ENCODE assay signal across 11 mouse cellular contexts in the genomic region with DNA sequence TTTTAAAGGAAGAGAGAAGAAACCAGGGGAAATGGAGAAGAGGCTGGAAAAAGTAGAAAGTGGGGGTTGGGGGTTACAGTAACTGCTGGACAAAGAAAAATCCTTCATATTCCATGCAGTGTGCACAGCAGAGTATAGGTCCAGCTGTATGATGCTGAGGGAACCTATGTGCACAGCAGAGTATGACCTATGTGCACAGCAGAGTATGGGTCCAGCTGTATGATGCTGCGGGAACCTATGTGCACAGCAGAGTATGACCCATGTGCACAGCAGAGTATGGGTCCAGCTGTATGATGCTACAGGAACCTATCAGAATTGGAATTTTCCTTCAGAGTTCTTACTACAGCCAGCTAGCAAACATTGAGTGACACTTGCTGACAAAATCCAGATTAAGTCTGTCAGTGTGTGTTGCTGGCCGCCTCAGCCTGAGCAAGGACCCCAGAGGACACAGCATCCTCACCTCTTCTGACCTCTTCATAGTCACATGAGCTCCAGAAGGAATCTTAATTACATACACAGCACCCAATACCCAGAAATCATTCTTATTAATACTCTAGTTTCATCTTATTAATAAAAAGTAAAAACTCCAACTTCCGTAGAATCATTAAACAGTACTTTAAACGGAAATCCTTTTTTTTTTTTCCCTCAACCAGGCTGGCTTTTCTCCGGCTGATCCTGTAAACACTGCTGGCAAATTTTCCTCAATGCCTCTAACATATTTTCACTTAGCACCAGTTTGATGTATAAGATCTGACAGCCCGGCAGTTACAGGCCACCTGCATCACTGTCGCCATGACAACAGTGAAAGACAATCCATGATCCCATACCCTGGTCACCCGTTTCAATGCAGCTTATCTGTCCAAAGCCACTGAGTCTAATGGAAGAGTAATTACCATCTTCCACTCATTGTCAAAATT. TPM values are rescaled to one million over a fixed set of nuclear protein-coding genes. Genes with fewer than 3 reads are reported as not detected.
DNase-seq lines count a peak whose midpoint lies in the region; ATAC-seq and TF ChIP-seq lines count a peak whose summit lies in the region.
"Had no signal": no experiment of that assay in that cellular context is flagged by ENCODE, and none has a peak within 500 bp of the region (broad histone marks: within the 10 kb centered on the region; RNA-seq: fewer than 3 reads in every experiment).

No protein-coding gene starts in this region.

- peak; percentile 80 for ATAC-seq in forebrain, embryonic 14.5 days
- ATAC-seq in midbrain, embryonic 13.5 days, result peak; percentile 93
- ATAC-seq in erythroblast, adult 5-6 weeks (replicated peaks; ENCODE audit: low FRiP score, poor library complexity, severe bottlenecking), result no peak
- ATAC-seq: lung, postnatal 0 days had no signal

- no peak overlapping the region for H3K9ac ChIP-seq in forebrain, embryonic 14.5 days (ENCODE audit: low read length)
- H3K9ac ChIP-seq in midbrain, embryonic 13.5 days (replicated peaks), result 0 out of 2 replicates have a peak overlapping the region, but pooled peaks have one; percentile 26
- H3K9ac ChIP-seq: heart, embryonic 13.5 days had no signal

- no peaks in the 10 kb centered on the region for H3K27me3 ChIP-seq in cerebellum, adult 2 months (ENCODE audit: control insufficient read depth, insufficient read depth, low read length)
- no peaks in the 10 kb centered on the region for H3K27me3 ChIP-seq in forebrain, embryonic 14.5 days (replicated peaks; ENCODE audit: control insufficient read depth, insufficient read depth, low read length)
- no peaks in the 10 kb centered on the region for H3K27me3 ChIP-seq in midbrain, embryonic 13.5 days
- H3K27me3 ChIP-seq: heart, embryonic 13.5 days had no signal

- H3K9me3 ChIP-seq in forebrain, embryonic 14.5 days (replicated peaks; ENCODE audit: control insufficient read depth, low read length), result no peaks in the 10 kb centered on the region
- no peaks in the 10 kb centered on the region for H3K9me3 ChIP-seq in midbrain, embryonic 13.5 days
- H3K9me3 ChIP-seq: heart, embryonic 13.5 days had no signal

- no peak overlapping the region for H3K4me2 ChIP-seq in forebrain, embryonic 14.5 days (ENCODE audit: low read length)
- peak overlapping the region; percentile 32 for H3K4me2 ChIP-seq in midbrain, embryonic 13.5 days (replicated peaks)
- H3K4me2 ChIP-seq: heart, embryonic 13.5 days had no signal

- WGBS in cerebellum, adult 2 months, result 33% methylated on average over 8 of the region's 8 CpGs
- 43% methylated on average over 8 of the region's 8 CpGs for WGBS in forebrain, embryonic 14.5 days
- WGBS in midbrain, embryonic 13.5 days, result 27% methylated on average over 8 of the region's 8 CpGs

- H3K27ac ChIP-seq in cerebellum, adult 2 months (ENCODE audit: insufficient read depth, low read length), result no peak overlapping the region
- peak overlapping the region; percentile 46; the same call in 1 of the 2 replicates for H3K27ac ChIP-seq in forebrain, embryonic 14.5 days (ENCODE audit: low read depth, low read length)
- H3K27ac ChIP-seq in midbrain, embryonic 13.5 days, result peak overlapping the region; percentile 78
- H3K27ac ChIP-seq: heart, embryonic 13.5 days had no signal

- no peak overlapping the region for H3K4me3 ChIP-seq in cerebellum, adult 2 months (replicated peaks; ENCODE audit: insufficient read depth, low read depth, low read length)
- H3K4me3 ChIP-seq in forebrain, embryonic 14.5 days (ENCODE audit: low read depth, low read length), result no peak overlapping the region
- no peak overlapping the region for H3K4me3 ChIP-seq in midbrain, embryonic 13.5 days (replicated peaks)
- H3K4me3 ChIP-seq: heart, embryonic 13.5 days had no signal

- no peaks in the 10 kb centered on the region for H3K36me3 ChIP-seq in forebrain, embryonic 14.5 days (ENCODE audit: control insufficient read depth, insufficient read depth, low read length)
- no peaks in the 10 kb centered on the region for H3K36me3 ChIP-seq in midbrain, embryonic 13.5 days
- H3K36me3 ChIP-seq: heart, embryonic 13.5 days had no signal

- peak; percentile 42 to 73 for DNase-seq in cerebellum, adult 2 months
- DNase-seq in cerebellum, adult 8-10 months, result no peak
- DNase-seq in cerebellum, adult 9-11 months, result peak; percentile 51
- peak; percentile 74 for DNase-seq in forebrain, embryonic 14.5 days (ENCODE audit: low spot score)
- no peak for DNase-seq in spleen, postnatal 36 days (ENCODE audit: low spot score in 2 of 2)
- no peak for DNase-seq in layer of hippocampus, postnatal 25 days (ENCODE audit: extremely low spot score in 1 of 2, low spot score in 1 of 2)
- DNase-seq: kidney, adult 2 months had no signal

- no peak for TF ChIP-seq POLR2A in cerebellum, adult 2 months (IDR thresholded peaks at IDR 0.05; ENCODE audit: borderline replicate concordance, insufficient read depth, low read length)

- no peak for TF ChIP-seq CTCF in cerebellum, adult 2 months (IDR thresholded peaks at IDR 0.05; ENCODE audit: borderline replicate concordance, insufficient read depth, low read depth, low read length)

- H3K4me1 ChIP-seq in cerebellum, adult 2 months (ENCODE audit: control insufficient read depth, insufficient read depth, low read length), result peaks cover 12% of the 10 kb centered on the region
- peaks cover 14% of the 10 kb centered on the region; the same call in 1 of the 2 replicates for H3K4me1 ChIP-seq in forebrain, embryonic 14.5 days (ENCODE audit: control insufficient read depth, insufficient read depth, low read length)
- H3K4me1 ChIP-seq in midbrain, embryonic 13.5 days (replicated peaks), result peaks cover 30% of the 10 kb centered on the region

RNA-seq across cellular contexts. Expression of a gene that starts 43.1 kb away (rescaled TPM):
- 6.5 and 7.8 TPM in 2 replicates for polyA plus RNA-seq in cerebellum, adult 2 months (2012; rRNA removed)
- 3.5 and 4.2 TPM in 2 replicates for polyA plus RNA-seq in forebrain, embryonic 14.5 days (2014; fragmentation: Nextera tagmentation; extraction: Ambion mirVana)
- polyA plus RNA-seq in midbrain, embryonic 13.5 days (2015; fragmentation: Nextera tagmentation; extraction: Ambion mirVana), result 8.3 and 8.6 TPM in 2 replicates
- total RNA-seq in erythroblast, adult 5-6 weeks (2015; ENCODE audit: low replicate concordance), result 1.7 and 3.3 TPM in 2 replicates
- 0.84 and 1.3 TPM in 2 replicates for total RNA-seq in erythroblast, adult 5-6 weeks (2017; ENCODE audit: low replicate concordance)
- 10 to 100 TPM in 1 of 2 experiments, 1 to 10 TPM in 1; 7.3 to 10.0 TPM for total RNA-seq in layer of hippocampus, postnatal 25 days (2021)

Comparison
In these comparisons a context has a peak if more than half of its experiments do, and no peak if none do; other contexts are left out.
1. DNase-seq: peak in cerebellum, adult 2 months (2 of 2), cerebellum, adult 9-11 months (single experiment) and forebrain, embryonic 14.5 days (single experiment); none in cerebellum, adult 8-10 months (single experiment), spleen, postnatal 36 days (0 of 2) and layer of hippocampus, postnatal 25 days (0 of 2).